Mouse (Mus musculus) forebrain, embryonic 10.5 days (tissue): ENCODE data around the gene Ksr2. TPM values are rescaled to one million over a fixed set of nuclear protein-coding genes. Genes with fewer than 3 reads are reported as not detected.
A peak's percentile ranks its signal among the peaks of the same experiment; 100 is the strongest.

ENCODE experiments used
- DNase-seq: peaks from one replicate; pipeline ENCODE4 v3.0.0-alpha.2; 2017; ENCODE audit warnings: low spot score; ENCODE audit errors: extremely low spot score
- H3K27ac ChIP-seq: fragments of 300-500 bp; sonication (generic); 2 replicates; pipeline ENCODE4 v1.5.1; 2016; ENCODE audit warnings: mild to moderate bottlenecking
- H3K27me3 ChIP-seq: fragments of 300-500 bp; sonication (generic); 2 replicates; pipeline ENCODE4 v1.6.1; 2016; ENCODE audit warnings: mild to moderate bottlenecking; ENCODE audit not compliant: poor library complexity, severe bottlenecking
- H3K36me3 ChIP-seq: fragments of 300-500 bp; sonication (generic); replicated peaks from 2 replicates; pipeline ENCODE4 v1.6.1; 2016; ENCODE audit warnings: mild to moderate bottlenecking, moderate library complexity
- H3K4me1 ChIP-seq: fragments of 300-500 bp; sonication (generic); 2 replicates; pipeline ENCODE4 v1.6.1; 2016
- H3K4me3 ChIP-seq: fragments of 300-500 bp; sonication (generic); 2 replicates; pipeline ENCODE4 v1.5.1; 2016; ENCODE audit warnings: mild to moderate bottlenecking, moderate library complexity
- H3K9me3 ChIP-seq: fragments of 300-500 bp; sonication (generic); 2 replicates; pipeline ENCODE4 v1.6.1; 2016; ENCODE audit warnings: mild to moderate bottlenecking, moderate library complexity
- WGBS: fragments of 180-500 bp; shearing (Covaris S2); methylation state at CpG from one replicate; pipeline ENCODE4 v1.1.7; 2016; 5-methylcytosine and 5-hydroxymethylcytosine counted together
- polyA plus RNA-seq: library from polyadenylated mRNA; unstranded; fragments of >200 nt; fragmentation: Nextera tagmentation; extraction: Ambion mirVana; gene quantifications from 2 replicates; pipeline ENCODE4 v1.2.1, GENCODE M21; 2016

Ksr2 gene
- polyA plus RNA-seq, 1 experiment from 2014 or later: 0.40 TPM

DNA sequence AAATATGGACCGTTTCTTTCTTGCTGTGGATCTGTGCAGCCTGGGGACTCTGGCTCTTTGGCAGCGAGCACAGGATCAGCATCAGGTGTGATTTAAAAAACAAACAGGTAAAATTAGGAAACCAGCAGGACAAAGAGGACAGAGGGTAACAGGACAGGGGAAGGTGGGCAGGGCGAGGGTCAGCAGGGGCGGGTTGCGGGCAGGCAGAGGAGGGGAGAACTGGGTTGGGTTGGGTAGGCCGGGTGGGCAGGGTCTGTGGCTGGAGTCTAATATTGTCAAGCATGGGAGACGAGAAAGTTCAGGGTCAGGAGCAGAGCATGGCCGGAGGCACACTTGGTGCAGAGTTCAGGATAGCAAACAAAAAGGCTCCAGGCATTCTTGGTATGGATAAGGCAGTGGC, 43.8 kb downstream of the Ksr2 start:
- peaks cover 9% of the 10 kb centered on the region; the same call in 1 of the 2 replicates for H3K9me3 ChIP-seq
- peaks cover 18% of the 10 kb centered on the region for H3K4me1 ChIP-seq
- H3K4me3 ChIP-seq: no peak overlapping the region
- no peaks in the 10 kb centered on the region for H3K36me3 ChIP-seq
- 84% methylated on average over 8 of the region's 8 CpGs for WGBS
- H3K27me3 ChIP-seq: no peaks in the 10 kb centered on the region
- no peak for DNase-seq
- H3K27ac ChIP-seq: no peak overlapping the region

DNA sequence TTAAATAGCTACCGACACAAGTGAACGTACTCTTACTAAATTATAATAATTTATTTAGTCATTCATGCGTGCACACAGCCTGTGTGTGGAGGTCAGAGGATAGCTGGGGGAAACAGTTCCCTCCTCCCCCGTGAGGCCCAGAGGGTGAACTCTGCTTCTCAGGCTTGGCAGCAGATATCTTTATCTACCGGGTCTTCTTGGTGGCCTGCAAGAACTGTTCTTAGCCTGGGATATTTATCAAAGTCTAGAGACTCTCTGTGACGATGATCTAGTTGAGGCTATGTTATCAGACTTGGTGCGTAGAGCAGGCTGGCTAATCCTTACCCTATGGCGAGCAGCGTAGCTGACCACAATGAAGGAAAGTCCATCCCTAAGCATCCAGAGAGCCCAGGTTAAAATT, 45.1 kb downstream of the Ksr2 start:
- 87% methylated on average over 9 of the region's 9 CpGs for WGBS
- H3K27me3 ChIP-seq: no peaks in the 10 kb centered on the region
- H3K9me3 ChIP-seq: peaks cover 9% of the 10 kb centered on the region; the same call in 1 of the 2 replicates
- no peaks in the 10 kb centered on the region for H3K36me3 ChIP-seq
- H3K4me1 ChIP-seq: peaks cover 18% of the 10 kb centered on the region
- no peak overlapping the region for H3K27ac ChIP-seq
- H3K4me3 ChIP-seq: no peak overlapping the region
- DNase-seq: no peak

- no peak overlapping the region for H3K27ac ChIP-seq
- WGBS: 93% methylated on average over 14 of the region's 14 CpGs
These were observed 46.5 kb downstream of the Ksr2 start for GRCm38 (mm10) chr5:117460261-117460660.

GRCm38 (mm10) chr5:117467052-117467451, 53.3 kb downstream of the Ksr2 start:
- Histone ChIP-seq H3K36me3 (no peaks in the 10 kb centered on the region), H3K9me3 (no peaks in the 10 kb centered on the region), H3K4me1 (no peaks in the 10 kb centered on the region), H3K27ac (no peak overlapping the region), H3K4me3 (no peak overlapping the region), H3K27me3 (no peaks in the 10 kb centered on the region)
- WGBS: 83% methylated on average over 12 of the region's 12 CpGs
- DNase-seq: no peak

More at GRCm38 (mm10) chr5:117460261-117460660, 46.5 kb downstream of the Ksr2 start:
- H3K36me3 ChIP-seq: no peaks in the 10 kb centered on the region
- no peak for DNase-seq
- peaks cover 9% of the 10 kb centered on the region; the same call in 1 of the 2 replicates for H3K9me3 ChIP-seq
- H3K27me3 ChIP-seq: no peaks in the 10 kb centered on the region
- H3K4me3 ChIP-seq: no peak overlapping the region
- peaks cover 18% of the 10 kb centered on the region for H3K4me1 ChIP-seq

- H3K36me3 ChIP-seq: no peaks in the 10 kb centered on the region
- H3K4me1 ChIP-seq: no peaks in the 10 kb centered on the region
- no peak for DNase-seq
- H3K27me3 ChIP-seq: no peaks in the 10 kb centered on the region
- H3K27ac ChIP-seq: no peak overlapping the region
- no peak overlapping the region for H3K4me3 ChIP-seq
- WGBS: 92% methylated on average over 4 of the region's 4 CpGs
- no peaks in the 10 kb centered on the region for H3K9me3 ChIP-seq
These were observed 55.2 kb downstream of the Ksr2 start for GRCm38 (mm10) chr5:117468961-117469360.

DNA sequence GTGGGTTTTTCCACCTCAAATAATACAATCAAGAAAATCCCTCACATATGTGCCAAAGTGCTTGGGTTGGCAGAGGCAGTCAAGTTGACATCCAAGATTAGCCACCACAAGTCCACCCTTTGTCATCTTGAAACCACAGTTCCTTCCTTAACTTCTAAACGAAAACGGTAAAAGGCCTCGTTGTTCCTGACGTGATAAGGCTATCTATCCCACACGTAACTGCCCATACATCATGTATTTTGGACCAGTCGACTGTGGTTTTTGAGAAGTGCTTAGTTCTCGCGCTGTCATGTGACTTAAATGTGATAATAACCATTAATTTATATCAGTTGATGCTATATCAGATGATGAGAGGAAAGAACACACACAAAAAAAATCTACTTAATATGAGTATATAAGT, 55.8 kb downstream of the Ksr2 start:
- Histone ChIP-seq H3K4me1 (no peaks in the 10 kb centered on the region), H3K27ac (no peak overlapping the region), H3K4me3 (no peak overlapping the region), H3K27me3 (no peaks in the 10 kb centered on the region), H3K36me3 (no peaks in the 10 kb centered on the region), H3K9me3 (no peaks in the 10 kb centered on the region)
- DNase-seq: no peak
- 94% methylated on average over 8 of the region's 8 CpGs for WGBS

- Histone ChIP-seq H3K27me3 (no peaks in the 10 kb centered on the region), H3K27ac (no peak overlapping the region), H3K4me1 (peaks cover 16% of the 10 kb centered on the region), H3K4me3 (no peak overlapping the region), H3K9me3 (no peaks in the 10 kb centered on the region), H3K36me3 (no peaks in the 10 kb centered on the region)
- 80% methylated on average over 3 of the region's 3 CpGs for WGBS
- no peak for DNase-seq
These were observed 67.4 kb downstream of the Ksr2 start for GRCm38 (mm10) chr5:117481162-117481561.

GRCm38 (mm10) chr5:117481586-117481985, 67.8 kb downstream of the Ksr2 start:
- WGBS: 85% methylated on average over 12 of the region's 12 CpGs
- Histone ChIP-seq H3K27ac (0 out of 2 replicates have a peak overlapping the region, but pooled peaks have one; percentile 8), H3K36me3 (no peaks in the 10 kb centered on the region), H3K9me3 (no peaks in the 10 kb centered on the region), H3K4me3 (no peak overlapping the region), H3K4me1 (peaks cover 16% of the 10 kb centered on the region), H3K27me3 (no peaks in the 10 kb centered on the region)
- DNase-seq: no peak

DNA sequence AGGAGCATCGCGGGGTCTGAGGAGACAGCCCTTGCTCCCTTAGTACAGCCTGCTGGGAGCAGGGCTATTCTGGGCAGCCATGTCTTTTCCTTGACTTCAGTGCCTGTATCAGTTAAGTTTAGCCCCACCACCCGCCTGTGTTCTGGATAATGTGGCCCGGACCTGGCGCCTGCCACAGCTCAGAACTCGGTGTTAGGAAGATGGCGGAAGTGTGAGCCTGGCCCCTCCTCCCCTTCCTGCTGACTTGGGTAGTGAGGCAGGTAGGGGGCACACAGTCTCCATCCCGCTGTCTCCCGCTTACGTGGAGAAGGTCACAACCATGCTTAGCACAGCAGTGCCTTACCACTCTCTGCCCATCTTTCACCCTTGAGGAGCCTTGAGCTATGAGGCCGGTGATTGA, 68.2 kb downstream of the Ksr2 start:
- 0 out of 2 replicates have a peak overlapping the region, but pooled peaks have one; percentile 8 for H3K27ac ChIP-seq

DNA sequence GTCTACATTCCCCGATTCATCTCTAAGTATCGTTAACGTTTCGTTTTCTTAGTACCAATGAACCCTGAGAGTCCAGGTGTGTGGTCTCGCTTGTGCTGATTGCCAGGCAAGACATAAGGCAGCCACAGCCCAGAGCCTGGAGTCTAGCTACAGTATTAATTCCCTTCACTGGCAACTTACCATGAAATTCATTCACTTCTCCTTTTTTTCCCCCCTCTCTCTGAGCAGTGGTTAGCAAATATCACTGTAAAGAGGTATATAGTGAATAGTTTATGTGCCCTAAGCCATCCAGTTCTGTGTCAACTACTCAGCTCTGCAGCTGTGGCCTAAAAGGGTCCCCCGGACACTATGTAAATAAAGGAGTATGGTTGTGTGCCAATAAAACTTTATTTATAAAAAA, 71.6 kb downstream of the Ksr2 start:
- H3K27me3 ChIP-seq: no peaks in the 10 kb centered on the region
- peaks cover 16% of the 10 kb centered on the region for H3K4me1 ChIP-seq
- WGBS: 94% methylated on average over 6 of the region's 6 CpGs
- H3K36me3 ChIP-seq: no peaks in the 10 kb centered on the region
- H3K9me3 ChIP-seq: no peaks in the 10 kb centered on the region
- no peak for DNase-seq
- no peak overlapping the region for H3K27ac ChIP-seq
- H3K4me3 ChIP-seq: no peak overlapping the region

More for the DNA sequence above, 68.2 kb downstream of the Ksr2 start:
- Histone ChIP-seq H3K4me1 (peaks cover 16% of the 10 kb centered on the region), H3K9me3 (no peaks in the 10 kb centered on the region), H3K36me3 (no peaks in the 10 kb centered on the region), H3K27me3 (no peaks in the 10 kb centered on the region), H3K4me3 (no peak overlapping the region)
- DNase-seq: no peak
- WGBS: 90% methylated on average over 11 of the region's 11 CpGs

GRCm38 (mm10) chr5:117486092-117486491, 72.3 kb downstream of the Ksr2 start:
- H3K36me3 ChIP-seq: no peaks in the 10 kb centered on the region
- H3K4me1 ChIP-seq: peaks cover 16% of the 10 kb centered on the region
- no peaks in the 10 kb centered on the region for H3K27me3 ChIP-seq
- H3K9me3 ChIP-seq: no peaks in the 10 kb centered on the region
- H3K27ac ChIP-seq: no peak overlapping the region
- DNase-seq: no peak
- no peak overlapping the region for H3K4me3 ChIP-seq
- 73% methylated on average over 7 of the region's 7 CpGs for WGBS

GRCm38 (mm10) chr5:117488155-117488554, 74.4 kb downstream of the Ksr2 start:
- no peak for DNase-seq
- Histone ChIP-seq H3K4me3 (no peak overlapping the region), H3K27ac (no peak overlapping the region), H3K4me1 (peaks cover 17% of the 10 kb centered on the region), H3K9me3 (no peaks in the 10 kb centered on the region), H3K27me3 (no peaks in the 10 kb centered on the region), H3K36me3 (no peaks in the 10 kb centered on the region)
- WGBS: 82% methylated on average over 6 of the region's 6 CpGs

- Histone ChIP-seq H3K27ac (no peak overlapping the region), H3K27me3 (no peaks in the 10 kb centered on the region), H3K4me3 (no peak overlapping the region), H3K36me3 (no peaks in the 10 kb centered on the region), H3K9me3 (no peaks in the 10 kb centered on the region), H3K4me1 (peaks cover 23% of the 10 kb centered on the region)
- 91% methylated on average over 16 of the region's 16 CpGs for WGBS
- no peak for DNase-seq
These were observed 75.0 kb downstream of the Ksr2 start for GRCm38 (mm10) chr5:117488670-117489325.
